Mouse (Mus musculus): ENCODE data around the gene Arntl2.

- TF ChIP-seq CTCF (IDR thresholded peaks at IDR 0.05; ENCODE audit: low read depth, low read length) (no peak), POLR2A (IDR thresholded peaks at IDR 0.05; ENCODE audit: extremely low read depth, insufficient read depth, low read length) (no peak)
Measured at GRCm38 (mm10) chr6:146848281-146848680, 52.4 kb downstream of the Arntl2 start.

Measured in liver, adult 2 months (tissue).